Mouse (Mus musculus): ENCODE data around the gene Gse1.

Gene Gse1

DNA sequence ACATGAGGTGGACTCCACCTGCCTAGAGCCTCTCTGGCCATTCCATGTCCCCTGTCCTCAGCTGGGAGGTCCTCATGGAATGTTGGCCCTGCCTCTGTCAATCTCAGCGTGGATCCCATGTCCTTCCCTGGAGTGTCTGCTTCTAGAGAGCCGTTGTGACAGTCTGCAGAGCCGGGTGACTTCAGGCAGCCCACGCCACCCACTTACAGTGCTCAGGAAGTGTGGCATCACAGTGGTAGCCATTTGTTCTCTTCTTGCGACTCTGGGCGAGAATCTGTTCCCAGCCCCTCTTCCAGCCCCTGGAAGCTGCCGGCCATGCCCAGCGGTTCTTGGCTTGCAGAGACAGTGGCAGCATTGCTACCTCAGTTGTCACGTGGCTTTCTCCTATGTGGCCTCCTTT lies 191.4 kb downstream of the Gse1 start:
- in situ Hi-C loops (cut with MseI, MboI) = no loop called here

DNA sequence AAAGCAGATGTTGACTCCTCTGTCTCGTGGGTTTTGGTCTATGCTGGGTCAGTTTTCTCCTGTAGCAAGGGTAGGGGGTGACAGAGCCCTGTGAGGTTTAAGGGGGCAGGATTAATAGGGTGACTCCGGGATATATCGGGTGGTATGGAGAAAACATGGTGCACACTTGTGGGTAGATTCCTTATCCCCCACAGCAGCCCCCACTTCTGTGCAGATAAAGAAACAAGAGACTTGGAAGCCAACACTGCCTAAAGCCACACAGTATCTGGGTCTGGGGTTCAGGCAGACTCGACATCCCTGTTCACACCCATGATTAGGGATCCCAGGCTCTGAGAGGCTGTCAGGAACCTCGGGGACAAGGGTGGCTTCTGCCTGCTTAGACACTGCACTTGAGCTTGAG lies 192.0 kb downstream of the Gse1 start:
- in situ Hi-C loops (cut with MseI, MboI) = no loop called here

DNA sequence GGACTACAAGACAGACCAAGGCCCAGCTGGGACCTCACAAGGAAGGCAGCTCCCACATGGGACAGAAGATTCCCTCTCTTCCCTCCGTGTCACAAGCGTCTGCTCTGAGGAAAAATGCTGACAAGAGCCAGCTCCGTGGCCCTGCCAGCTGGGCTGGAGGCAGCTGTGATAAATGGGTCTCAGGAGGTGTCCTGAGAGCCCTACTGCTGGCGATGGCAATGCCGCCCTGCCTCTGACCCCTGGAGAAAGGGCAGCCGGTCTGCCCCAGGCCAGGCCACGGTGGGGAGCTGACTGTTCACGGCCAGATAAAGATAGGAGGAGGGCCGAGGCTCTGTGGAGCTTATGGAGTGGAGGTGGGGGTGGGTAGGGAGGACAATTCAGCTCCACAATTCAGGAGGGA lies 193.4 kb downstream of the Gse1 start:
- in situ Hi-C loops (cut with MseI, MboI) = no loop called here

DNA sequence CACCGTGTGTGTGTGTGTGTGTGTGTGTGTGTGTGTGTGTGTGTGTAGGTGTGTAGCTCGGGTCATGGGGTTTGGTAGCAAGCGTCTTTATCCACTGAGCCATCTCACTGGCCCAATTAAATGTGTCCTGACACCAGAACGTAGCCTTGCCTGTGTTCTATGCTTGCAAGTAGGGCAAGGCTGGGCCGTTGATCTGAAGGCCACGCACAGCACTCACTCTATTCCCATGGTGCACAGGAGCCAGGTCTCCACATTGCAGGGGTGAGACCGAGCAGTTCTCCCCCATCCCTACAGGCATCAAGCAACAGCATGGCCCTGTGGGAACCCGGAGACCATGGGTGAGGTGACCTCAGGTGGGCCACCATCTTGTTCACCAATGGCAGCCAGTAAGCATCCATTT lies 194.0 kb downstream of the Gse1 start:
- in situ Hi-C loops (cut with MseI, MboI) = no loop called here

- in situ Hi-C loops (cut with MseI, MboI) = no loop called here
Observed at GRCm38 (mm10) chr8:120423576-120423975, 195.3 kb downstream of the Gse1 start.

DNA sequence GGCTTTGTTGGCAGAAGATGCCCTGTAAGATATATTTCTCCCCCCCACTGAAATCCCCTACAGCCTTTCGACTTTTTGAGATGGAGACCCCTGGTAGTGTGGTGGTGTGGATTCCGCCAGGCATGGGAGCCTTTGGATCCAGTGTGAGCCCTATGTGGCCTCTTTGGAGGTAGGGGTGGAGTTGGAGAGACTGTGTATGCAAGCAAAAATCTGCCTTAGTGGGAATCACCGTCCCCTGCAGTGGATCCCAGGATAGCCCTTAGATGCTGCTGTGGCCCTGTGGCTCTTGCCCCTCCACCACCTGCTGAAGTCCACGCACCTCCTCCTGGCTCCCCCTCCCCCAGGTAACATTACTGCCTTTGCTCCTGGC lies 196.6 kb downstream of the Gse1 start:
- in situ Hi-C loops (cut with MseI, MboI) = no loop called here

DNA sequence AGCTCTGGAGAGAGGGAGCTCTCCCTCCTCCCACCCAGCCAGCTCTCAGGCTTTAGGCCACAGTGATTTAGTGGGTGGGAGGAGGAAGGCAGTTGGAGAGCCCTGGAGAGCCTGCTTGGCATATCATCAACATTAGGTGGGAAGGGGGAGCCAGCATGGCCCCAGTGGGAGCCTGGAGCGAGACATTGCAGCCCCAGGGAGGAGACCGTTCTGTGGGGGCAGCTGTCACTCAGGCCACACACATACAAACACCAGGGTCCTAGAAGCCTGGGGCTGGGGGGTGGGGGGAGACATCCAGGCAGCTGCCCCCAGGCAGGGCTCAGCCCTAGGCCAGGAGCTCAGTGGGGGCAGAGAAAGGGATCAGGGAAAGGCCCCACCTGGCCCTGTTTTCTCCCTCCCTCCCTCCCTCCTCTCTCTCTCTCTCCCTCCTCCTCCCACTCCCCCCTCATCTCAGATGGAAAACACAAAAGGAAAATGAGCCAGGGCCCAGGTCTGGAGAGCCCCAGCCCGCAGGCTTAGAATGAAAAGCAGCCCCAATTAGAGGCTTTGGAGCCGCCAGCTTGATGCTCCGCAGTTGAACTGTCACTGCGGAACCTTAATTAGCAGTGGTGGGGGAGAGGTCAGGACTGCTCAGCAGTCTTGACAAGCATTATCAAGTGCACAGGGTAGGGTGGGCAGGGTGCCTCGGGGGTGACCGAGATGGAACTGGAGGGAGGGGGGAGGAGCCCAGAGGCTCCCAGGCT lies 197.1 kb downstream of the Gse1 start:
- in situ Hi-C loops (cut with MseI, MboI) = no loop called here

GRCm38 (mm10) chr8:120426105-120426504 lies 197.8 kb downstream of the Gse1 start:
- in situ Hi-C loops (cut with MseI, MboI) = no loop called here

GRCm38 (mm10) chr8:120426622-120427385 lies 198.5 kb downstream of the Gse1 start:
- in situ Hi-C loops (cut with MseI, MboI) = no loop called here

GRCm38 (mm10) chr8:120428492-120428891 lies 200.2 kb downstream of the Gse1 start:
- in situ Hi-C loops (cut with MseI, MboI) = no loop called here

DNA sequence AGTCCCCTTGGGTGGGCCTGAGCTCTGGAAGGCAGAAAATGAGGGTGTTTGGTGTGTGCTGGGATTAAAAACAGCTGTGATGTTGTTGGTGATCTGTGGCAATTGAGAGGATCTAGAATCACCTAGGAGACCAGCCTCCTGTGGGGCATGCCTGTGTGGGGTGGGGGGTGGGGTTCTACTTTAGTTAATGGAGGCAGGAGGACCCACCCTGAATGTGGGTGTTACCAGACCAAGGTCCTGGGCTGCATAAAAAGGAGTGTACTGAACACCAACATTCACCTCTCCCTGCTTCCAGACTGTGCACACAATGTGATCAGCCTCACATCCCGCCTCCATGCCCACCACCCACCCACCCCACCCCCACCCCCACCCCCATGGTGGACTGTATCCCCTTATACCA lies 200.9 kb downstream of the Gse1 start:
- in situ Hi-C loops (cut with MseI, MboI) = no loop called here

DNA sequence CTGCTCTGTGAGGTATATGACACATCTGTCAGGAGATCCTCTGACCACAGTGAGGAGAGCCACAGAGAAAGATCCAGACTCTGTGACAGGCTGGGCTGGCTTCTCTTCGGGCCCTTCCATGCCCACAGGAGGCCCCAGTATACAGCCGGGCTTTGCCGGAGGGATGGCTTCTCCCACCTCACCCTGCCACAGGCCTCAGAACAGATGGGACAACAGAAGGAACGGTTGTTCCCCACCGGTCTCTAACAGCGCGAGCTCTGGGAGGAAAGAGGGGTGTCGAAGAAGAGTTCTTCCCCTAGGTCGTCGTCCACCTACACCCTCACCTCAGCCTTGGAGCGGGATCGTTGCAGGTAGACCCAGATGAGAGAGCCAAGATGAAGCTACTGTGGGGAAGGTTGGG lies 202.8 kb downstream of the Gse1 start:
- in situ Hi-C loops (cut with MseI, MboI) = no loop called here

DNA sequence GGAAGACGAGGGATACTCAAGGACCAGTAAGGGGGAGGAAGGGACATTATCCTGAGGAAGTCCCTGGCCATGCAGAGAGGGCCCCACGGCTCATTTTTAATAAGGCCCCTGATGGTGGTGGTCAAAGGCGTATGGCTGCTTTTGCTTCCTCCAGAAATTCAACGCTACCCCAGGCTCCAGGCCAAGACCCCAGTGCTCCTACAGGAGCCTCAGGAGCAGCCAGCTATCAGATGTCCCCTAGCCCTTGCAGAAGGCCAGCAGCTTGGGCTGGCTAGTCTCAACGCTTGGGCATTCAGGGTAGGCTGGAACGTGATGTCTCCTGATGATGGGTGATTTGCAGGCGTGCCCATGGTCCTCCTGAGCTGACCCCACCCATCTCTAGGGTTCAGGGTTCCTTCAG lies 204.2 kb downstream of the Gse1 start:
- in situ Hi-C loops (cut with MseI, MboI) = no loop called here

DNA sequence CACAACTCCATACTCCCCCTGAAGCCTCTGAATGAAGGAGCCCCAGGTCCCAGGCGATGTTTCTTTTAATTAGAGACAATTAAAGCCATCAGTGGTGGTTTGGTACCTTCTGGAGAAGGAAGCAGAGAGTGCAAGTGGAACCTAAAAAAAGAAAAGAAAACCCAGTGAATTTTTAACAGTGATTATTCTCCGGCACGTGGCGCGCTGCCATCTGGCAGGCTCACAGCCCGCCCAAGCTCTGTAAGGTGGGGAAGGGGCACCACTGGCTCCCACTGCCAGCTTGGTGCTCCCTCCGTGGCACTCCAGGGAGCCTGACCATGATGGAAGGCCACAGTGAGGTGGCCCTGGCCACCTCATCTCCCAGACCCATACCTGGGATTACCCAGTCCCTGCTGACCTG lies 204.9 kb downstream of the Gse1 start:
- in situ Hi-C loops (cut with MseI, MboI) = no loop called here

DNA sequence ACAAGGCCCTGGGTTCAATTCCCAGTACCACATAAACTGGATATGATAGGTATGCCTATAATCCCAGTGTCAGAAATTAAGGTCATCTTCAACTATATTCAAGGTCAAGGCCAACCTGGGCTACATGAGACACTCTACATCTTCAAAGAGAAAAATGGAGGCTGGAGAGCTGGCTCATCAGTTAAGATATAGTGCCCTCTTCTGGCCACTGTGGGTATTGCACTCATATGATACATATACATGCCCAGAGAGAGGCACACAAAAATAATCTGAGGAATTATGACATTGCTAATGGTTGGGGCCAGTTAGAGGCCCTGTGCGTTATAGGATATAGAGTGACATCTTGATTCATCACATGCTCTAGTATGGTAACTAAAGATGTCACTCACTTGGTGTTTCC lies 205.5 kb downstream of the Gse1 start:
- in situ Hi-C loops (cut with MseI, MboI) = no loop called here

GRCm38 (mm10) chr8:120435781-120436180 lies 207.5 kb downstream of the Gse1 start:
- in situ Hi-C loops (cut with MseI, MboI) = no loop called here

- in situ Hi-C loops (cut with MseI, MboI) = no loop called here
Observed at GRCm38 (mm10) chr8:120436491-120437030, 208.3 kb downstream of the Gse1 start.

DNA sequence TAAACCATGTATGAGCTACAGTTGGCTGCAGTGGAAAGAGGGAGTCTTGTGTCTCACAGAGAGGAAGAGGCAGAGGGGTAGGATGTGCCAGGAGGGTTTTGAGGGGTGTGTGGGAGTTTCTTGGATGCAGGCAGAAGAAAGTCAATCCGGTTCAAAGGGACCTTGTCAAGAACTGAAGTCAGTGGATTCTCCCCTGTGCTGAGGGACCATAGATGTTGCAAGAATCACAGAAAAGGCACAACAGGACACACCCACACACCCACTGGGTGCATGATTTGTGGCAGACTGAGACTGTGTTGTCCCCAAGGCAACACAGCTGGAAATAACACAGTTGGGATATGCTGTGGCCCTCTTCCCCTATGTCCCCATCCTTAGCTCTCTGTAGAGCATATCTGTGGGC lies 209.0 kb downstream of the Gse1 start:
- in situ Hi-C loops (cut with MseI, MboI) = no loop called here

DNA sequence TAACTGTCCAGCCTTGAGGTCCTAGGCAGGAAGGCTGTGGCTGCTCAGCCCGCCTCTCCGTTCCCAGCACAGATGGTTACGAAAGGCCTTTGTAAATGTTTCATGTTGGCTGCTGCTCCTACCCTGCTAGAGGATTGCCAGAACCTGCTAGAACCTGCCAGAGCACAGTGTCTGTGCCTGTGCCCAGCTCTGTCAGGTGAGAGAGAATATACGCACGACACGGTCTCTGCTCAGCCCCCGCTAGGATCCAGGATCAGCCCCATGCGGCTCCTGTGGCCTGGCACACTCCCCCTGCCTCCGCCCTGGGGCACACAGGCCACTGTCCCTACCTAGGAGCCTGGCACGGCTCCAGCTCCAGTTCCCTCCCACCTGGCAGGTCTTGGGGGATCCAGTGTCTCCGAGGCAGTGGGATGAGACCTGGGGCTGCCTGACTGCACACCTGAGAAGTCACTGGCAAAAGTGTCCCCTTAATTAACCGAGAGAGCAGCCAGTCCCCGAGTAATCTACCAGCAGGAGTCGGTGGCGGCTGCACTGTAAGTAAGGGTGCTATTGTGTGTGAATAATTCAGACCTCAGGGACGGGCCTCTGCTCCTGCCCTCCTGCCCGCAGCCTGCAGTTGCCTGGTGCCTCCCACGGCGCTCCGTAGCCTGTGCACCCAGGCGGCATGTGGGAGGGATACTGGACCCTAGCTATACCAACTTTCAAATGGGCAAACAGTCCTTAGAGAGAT lies 209.6 kb downstream of the Gse1 start:
- in situ Hi-C loops (cut with MseI, MboI) = no loop called here

GRCm38 (mm10) chr8:120439309-120439708 lies 211.1 kb downstream of the Gse1 start:
- in situ Hi-C loops (cut with MseI, MboI) = no loop called here

- in situ Hi-C loops (cut with MseI, MboI) = no loop called here
Observed at GRCm38 (mm10) chr8:120440739-120441138, 212.5 kb downstream of the Gse1 start.

DNA sequence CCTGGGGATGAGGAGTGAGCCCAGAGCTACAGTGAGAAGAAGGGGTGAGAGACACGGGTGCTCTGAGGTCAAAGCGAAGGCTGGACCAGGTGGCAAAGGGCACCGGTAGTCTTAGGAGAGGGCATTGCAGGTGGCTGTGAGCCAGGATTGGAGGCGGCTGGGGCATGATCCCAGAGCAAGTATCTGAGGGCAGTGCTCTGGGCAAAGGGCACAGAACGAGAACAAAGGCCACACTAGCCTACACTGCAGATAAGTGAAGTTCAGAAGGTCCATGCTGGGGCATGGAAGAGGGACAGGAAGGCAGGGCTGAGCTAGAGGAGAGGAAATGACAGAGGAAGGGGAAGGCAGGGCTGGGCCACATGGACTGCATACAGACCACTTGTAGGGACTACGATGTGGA lies 213.4 kb downstream of the Gse1 start:
- in situ Hi-C loops (cut with MseI, MboI) = no loop called here
